Mouse (Mus musculus) WW6 (cell line): ENCODE measurements around the gene Sec14l5.

Source experiments
- DNase-seq: peaks from one replicate; pipeline ENCODE4 v3.0.0-alpha.2; 2013; ENCODE audit warnings: low read depth, low spot score

Gene Sec14l5

GRCm38 (mm10) chr16:5147037-5147385 lies at the start of gene Sec14l5:
Gene Sec14l5, plus strand, starts transcription at chr16:5147109.
- DNase-seq: no peak

GRCm38 (mm10) chr16:5101000-5101399 lies 45.9 kb upstream of the Sec14l5 start:
- no peak for DNase-seq

DNA sequence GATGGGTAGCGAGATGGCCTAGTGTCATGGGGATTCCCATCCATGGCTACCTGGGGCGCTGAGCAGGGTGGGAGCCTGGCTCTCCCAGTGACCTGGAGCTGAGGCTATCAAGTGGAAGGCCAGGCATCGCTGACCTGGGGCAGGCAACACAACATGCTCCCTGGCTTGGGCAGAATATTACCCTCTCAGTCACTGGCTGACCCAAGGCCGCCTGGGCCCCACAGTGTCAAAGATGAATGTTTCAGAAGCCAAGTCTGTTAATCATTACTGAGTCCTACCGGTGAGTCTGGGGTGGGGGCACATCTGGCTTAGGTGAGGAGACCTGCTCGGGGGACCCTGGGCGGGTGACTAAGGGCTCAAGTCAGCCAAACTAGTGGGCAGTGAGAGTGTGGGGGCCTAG lies 37.0 kb upstream of the Sec14l5 start:
- DNase-seq: no peak

DNA sequence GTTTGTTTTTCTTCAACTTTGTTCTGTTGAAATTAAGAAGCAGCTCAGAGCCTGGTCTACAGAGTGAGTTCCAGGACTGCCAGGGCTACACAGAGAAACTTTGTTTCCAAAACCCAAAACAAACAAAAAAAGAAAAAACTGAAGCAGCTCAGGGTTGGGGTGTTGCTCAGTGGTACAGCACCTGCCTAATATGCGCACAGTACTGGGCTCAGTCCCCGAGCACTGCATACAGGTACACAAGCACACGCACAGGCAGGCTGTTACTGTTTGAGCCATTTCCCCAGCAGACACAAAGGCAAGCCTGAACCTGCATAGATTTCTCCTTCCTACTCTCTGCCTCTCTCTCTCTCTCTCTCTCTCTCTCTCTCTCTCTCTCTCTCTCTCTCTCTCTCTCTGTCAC lies 35.9 kb upstream of the Sec14l5 start:
- no peak for DNase-seq

DNA sequence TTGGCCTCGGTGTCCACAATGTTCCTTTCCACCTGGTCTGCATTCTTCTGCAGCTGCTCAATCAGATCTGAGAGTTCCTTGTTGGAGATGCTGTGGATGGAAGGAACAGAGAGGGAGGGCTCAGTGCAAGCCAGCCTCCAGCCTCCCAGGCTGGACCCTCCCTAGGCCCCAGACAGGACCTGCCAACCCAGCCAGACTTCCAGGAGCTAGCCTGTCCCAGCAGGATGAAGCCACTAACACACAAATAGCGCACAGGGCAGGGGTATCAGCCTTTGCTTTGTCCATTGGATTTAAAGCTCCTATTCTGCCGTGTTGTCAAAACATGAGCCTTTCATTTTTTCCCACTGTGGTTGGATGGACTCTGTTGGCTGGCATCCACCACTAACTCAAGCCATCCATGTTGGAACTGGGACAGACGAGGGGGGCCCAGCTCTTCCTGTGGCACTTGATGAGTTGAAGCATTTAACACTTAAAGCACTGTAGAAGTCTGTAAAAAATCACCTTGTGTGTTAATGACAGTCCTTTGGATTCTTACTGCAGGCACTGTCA lies 33.8 kb upstream of the Sec14l5 start:
- no peak for DNase-seq

DNA sequence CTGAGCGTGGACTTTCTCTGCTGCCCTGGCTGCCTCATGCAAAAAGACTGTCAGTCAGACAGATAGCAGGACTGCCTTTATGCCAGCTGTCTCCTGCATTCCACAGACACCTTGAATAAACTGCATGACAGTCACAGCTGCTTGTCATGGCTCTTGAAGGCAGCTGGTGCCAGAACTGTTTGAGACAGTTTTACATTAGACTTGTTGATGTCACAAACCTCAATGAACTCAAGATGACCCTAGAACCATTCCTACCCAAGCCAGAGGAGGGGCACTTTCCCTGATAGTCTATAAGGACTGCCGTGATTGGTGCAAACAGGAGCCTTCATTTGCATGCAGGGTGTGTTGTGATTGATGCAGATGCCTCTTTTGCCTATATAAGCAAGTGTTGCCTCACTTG lies 33.3 kb upstream of the Sec14l5 start:
- DNase-seq: no peak

- no peak for DNase-seq
Measured at GRCm38 (mm10) chr16:5119385-5119784, 27.5 kb upstream of the Sec14l5 start.

DNA sequence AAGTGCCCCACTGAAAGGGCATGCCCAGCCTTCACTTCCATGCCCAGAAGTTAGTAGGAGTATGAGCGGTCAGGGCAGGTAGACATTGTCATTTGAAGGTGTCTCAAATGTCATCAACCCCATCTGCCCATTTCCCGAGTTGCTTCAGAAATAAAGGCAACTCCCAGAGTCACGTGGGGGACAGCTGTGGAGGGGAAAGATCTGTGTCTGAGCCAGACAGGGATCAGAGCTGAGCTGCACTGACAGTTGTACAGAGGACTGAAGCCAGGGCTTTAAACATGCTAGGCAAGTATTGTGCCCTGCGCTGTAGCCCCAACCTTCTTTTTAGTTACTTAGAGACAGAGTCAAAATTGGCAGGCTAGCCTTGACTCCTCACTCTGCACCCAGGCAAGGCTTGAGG lies 27.1 kb upstream of the Sec14l5 start:
- DNase-seq: no peak

DNA sequence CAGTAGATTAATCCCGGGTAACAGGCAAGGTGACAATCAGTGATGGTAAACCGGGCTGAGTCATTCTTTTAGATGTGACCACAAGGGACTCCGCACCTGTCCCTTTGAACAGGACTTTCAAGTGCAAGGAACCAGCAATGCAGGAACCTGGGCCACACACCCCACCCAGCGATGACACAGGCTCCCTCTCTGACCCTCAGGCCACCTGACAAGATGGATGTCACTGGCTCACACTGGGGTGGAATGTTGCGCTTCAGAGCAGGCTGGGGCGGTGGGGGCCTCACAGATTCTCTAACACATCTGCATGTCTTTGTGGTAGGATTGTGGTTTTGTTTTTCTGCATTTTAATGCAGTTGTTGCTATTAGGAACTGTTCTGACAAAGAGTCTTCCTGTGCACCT lies 23.4 kb upstream of the Sec14l5 start:
- DNase-seq: no peak

DNA sequence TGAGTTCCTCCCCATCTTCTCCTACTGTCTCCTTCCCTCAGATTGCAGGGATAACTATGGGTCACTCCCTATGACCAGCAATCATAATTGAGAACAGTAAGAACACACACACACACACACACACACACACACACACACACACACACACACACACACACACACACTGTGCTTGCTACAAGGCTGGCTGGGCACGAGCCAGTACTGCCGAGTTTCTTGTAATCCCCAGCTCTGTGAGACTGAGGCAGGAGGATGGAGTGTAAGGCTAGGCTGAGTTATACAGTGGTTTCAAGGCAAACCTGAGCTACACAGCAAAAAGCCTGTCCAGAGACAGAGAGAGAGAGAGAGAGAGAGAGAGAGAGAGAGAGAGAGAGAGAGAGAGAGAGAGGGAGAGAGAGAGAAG lies 16.7 kb upstream of the Sec14l5 start:
- DNase-seq: no peak

GRCm38 (mm10) chr16:5130766-5131165 lies 16.1 kb upstream of the Sec14l5 start:
- DNase-seq: no peak

DNA sequence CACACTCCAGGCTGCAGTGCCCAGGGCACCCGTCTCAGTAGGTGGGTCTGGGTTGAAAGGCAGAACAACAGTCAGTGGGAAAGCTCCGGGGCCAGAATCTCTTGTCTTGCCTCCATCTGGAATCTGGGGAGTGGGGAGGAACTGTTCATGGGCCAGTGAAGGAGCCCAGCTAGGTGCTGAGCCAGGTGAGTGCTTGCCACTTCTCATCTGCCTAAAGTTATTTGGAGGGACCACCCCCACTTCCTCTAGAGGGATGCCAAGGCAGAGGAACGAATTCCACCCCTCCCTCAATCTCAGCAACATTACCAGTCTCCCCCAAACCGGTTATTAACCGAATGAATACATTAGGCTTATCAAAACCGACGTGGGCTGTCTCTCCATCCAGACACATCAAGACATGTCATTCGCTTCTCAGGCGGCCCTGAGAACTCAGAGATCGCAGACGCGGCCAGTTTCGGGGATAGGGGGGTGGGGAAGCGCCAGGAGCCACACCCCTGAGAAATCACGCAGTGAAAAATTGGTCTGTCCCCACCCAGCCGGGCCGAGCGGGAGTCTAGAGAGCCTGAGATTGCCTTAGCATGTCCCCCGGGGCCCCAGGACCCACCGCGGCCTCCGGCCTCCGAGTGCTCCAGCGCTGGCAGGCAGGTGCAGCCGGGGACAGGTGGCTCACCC lies 15.5 kb upstream of the Sec14l5 start:
- DNase-seq: no peak

DNA sequence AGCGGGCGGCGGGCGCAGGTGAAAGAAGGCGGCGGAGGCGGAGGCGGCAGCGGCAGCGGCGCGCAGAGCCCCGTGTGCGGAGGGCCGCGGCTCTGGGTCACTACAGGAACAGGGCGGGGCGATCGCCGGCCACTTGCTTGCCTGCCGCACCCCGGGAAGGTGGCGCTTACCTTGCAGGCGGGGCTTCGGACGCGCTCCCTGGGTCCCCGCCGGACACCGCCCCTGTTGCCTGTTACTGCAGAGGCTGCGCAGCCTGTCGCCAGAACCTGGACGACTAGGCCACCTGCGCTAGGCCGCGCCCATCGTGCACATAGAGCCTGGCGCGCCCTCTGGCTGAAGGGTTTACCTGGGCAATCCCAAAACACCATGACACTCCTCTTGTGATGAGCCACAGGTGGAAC lies 14.5 kb upstream of the Sec14l5 start, which contains the start of gene Ppl:
Ppl (minus strand) TSS at position 21 of the 401 bp plus-strand sequence.
- DNase-seq: peak; percentile 43

DNA sequence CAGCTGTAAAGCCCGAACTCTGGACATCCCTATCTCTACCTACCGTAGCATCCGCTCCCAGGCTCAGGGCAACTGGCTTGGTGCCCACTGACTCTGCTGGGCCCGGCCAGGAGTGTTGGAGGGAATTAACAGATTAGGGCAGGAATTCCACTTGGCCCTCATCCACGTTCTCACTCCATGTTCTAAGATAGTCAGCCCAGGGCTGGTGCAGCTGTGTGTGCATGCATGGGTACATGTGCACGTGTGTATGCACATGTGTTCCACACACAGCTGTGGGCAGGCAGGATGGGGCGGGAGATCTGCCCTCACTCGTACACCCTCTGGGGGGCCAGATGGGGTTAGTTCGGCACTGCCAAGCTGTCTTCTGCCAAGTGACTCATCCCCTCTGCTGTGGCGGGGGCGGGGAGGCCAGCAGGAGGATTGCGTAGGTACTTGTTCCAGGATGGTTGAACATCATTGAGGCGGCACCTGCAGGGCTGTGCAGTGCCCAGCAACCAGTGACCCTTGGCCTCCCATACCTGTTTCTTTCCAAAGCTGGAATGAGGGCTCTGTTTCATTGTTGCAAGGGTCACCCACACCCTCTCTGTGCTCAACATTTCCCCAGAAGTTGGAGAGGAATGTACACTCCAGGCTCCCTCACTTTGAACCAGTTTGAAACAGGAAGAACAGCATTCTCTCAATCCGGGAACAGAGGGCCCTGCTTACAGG lies 12.1 kb upstream of the Sec14l5 start:
- no peak for DNase-seq

GRCm38 (mm10) chr16:5135551-5136261 lies 11.2 kb upstream of the Sec14l5 start:
- no peak for DNase-seq

DNA sequence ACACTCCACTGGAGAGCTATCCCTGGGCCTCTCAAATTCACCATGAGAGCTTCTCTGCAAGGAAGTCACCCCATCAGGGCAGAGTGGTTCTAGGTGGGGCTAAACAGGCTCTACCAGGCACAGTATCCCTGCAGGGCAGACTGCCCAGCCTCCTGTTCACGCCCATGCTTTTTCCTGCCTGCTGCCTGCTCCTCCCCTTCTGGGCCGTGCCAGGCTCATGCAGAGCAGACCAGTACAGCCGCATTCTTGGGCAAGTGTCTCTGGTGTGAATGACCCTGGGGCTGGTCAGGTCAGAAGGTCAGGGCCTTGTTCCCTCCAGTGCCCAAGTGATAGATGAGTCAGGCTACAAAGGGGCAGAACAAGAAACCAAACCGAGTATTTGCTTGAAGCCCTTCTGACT lies 10.4 kb upstream of the Sec14l5 start:
- no peak for DNase-seq

GRCm38 (mm10) chr16:5137006-5137540 lies 9.8 kb upstream of the Sec14l5 start:
- no peak for DNase-seq

DNA sequence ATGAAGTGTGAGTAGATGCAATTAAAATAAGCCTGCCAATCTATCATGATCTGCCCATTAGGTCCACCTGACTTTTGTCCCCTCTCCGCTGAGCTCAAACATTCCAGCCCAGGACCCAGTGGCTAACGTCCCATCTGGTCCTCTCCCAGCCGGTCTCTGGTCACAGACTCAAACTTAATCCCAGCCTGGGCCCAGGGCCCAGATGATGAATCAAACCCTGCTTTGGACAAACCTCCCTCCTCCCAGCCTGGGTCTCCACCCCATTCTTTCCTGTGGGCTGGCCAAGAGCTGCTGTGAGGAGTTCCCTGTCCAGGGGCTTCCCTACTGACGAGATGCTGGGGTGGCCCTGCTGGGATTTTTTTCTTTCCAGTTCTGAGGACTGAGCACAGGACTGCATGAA lies 7.2 kb upstream of the Sec14l5 start:
- no peak for DNase-seq

GRCm38 (mm10) chr16:5145570-5145969 lies 1.3 kb upstream of the Sec14l5 start:
- DNase-seq: peak; percentile 54

- DNase-seq: peak; percentile 75
Measured at GRCm38 (mm10) chr16:5146367-5147036, 407 bp upstream of the Sec14l5 start.

GRCm38 (mm10) chr16:5150544-5150943 lies 3.6 kb downstream of the Sec14l5 start:
- no peak for DNase-seq
